Mouse (Mus musculus) ES-E14 (cell line): ENCODE data around the gene Nlk.

Source experiments
- CHD2 ChIP-seq: IDR thresholded peaks from 2 replicates; pipeline ENCODE4 v1.6.1; 2014; ENCODE audit warnings: mild to moderate bottlenecking, low read depth, low read length, inconsistent platforms
- HCFC1 ChIP-seq: IDR thresholded peaks from 2 replicates; pipeline ENCODE4 v1.6.1; 2012; ENCODE audit warnings: low read length, inconsistent platforms, borderline replicate concordance; ENCODE audit not compliant: insufficient read depth
- MAFK ChIP-seq: IDR thresholded peaks from 2 replicates; pipeline ENCODE4 v1.6.1; 2014; ENCODE audit warnings: mild to moderate bottlenecking, low read depth, low read length, inconsistent platforms; ENCODE audit not compliant: insufficient read depth
- ZC3H11A ChIP-seq: IDR thresholded peaks from 2 replicates; pipeline ENCODE4 v1.6.1; 2012; ENCODE audit warnings: low read depth, mild to moderate bottlenecking, inconsistent platforms, low read length, borderline replicate concordance
- ZNF384 ChIP-seq: IDR thresholded peaks from 2 replicates; pipeline ENCODE4 v1.6.1; 2012; ENCODE audit warnings: low read depth, low read length, inconsistent platforms

GRCm38 (mm10) chr11:78717655-78718054, 20.5 kb upstream of the Nlk start:
- TF ChIP-seq HCFC1 = no peak
- no peak for TF ChIP-seq MAFK
- no peak for TF ChIP-seq ZNF384
- TF ChIP-seq CHD2 = no peak
- no peak for TF ChIP-seq ZC3H11A
